Mouse (Mus musculus) heart, postnatal 14 days (tissue): Measurements from ENCODE around the gene Nrm. TPM values are rescaled to one million over a fixed set of nuclear protein-coding genes. Genes with fewer than 3 reads are reported as not detected.
"Not testable (repeated sequence)": the region's sequence is repeated elsewhere in the genome, so short reads cannot be mapped to it uniquely, and the experiment has no call there.

Experiments
- DNase-seq, 2 experiments: peaks; one replicate each; pipeline ENCODE4 v3.0.0; 2021 to 2022
- intact Hi-C: fragments of 180-260 bp; cut with DNase I; formaldehyde crosslinking; loops from one replicate; pipeline ENCODE4 v1.15.1; 2025
- total RNA-seq, 2 experiments: library from RNA; stranded (reverse); gene quantifications; 2 replicates each; pipeline ENCODE4 v1.2.3; 2021

Gene Nrm
- total RNA-seq, 2 experiments from 2014 or later: 3.8 to 6.0 TPM

DNA sequence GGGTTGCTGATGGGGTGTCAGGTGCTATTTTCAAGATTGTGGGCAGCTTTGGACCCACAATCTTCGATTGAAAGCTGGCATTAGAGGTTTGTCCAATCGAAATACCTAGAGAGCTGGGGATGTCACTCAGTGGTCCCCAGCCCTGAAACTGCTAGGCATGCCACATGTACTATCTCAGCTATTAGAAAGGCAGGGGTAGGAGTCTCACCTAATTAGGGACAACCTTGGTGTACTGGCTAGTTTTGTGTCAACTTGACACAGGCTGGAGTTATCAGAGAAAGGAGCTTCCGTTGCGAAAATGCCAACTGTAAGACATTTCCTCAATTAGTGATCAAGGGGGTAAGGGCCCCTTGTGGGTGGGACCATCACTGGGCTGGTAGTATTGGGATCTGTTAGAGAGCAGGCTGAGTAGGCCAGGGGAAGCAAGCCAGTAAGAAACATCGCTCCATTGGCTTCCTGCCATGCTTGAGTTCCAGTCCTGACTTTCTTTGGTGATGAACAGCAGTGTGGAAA is 27.8 kb upstream of the Nrm start:
- intact Hi-C loops: loop anchor here (10.0 kb wide), 1 partner anchor 142 kb away; the partner anchor contains the start of gene Gnl1
- no peak for DNase-seq

DNA sequence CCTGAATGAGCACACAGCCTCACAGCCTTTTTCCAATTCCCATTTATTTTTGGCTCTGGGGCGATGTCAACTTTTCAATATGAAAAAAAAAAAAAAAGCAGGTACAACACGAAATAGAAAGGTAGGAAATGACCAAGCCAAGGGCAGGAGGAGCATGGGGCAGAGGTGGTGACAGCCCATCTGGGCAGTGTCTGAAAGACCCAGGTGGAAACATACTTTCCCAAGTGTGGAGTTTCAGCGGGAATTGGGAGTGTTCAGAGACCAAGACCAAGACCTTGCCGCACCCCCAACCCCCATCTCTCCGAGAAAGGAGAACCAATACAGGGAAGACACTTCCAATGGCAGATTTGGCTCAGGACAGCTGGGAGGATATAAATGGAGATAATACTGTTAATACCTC is 27.2 kb upstream of the Nrm start:
- DNase-seq: no peak
- intact Hi-C loops: loop anchor here (10.0 kb wide), 1 partner anchor 141 kb away; the partner anchor contains the start of gene Gnl1

DNA sequence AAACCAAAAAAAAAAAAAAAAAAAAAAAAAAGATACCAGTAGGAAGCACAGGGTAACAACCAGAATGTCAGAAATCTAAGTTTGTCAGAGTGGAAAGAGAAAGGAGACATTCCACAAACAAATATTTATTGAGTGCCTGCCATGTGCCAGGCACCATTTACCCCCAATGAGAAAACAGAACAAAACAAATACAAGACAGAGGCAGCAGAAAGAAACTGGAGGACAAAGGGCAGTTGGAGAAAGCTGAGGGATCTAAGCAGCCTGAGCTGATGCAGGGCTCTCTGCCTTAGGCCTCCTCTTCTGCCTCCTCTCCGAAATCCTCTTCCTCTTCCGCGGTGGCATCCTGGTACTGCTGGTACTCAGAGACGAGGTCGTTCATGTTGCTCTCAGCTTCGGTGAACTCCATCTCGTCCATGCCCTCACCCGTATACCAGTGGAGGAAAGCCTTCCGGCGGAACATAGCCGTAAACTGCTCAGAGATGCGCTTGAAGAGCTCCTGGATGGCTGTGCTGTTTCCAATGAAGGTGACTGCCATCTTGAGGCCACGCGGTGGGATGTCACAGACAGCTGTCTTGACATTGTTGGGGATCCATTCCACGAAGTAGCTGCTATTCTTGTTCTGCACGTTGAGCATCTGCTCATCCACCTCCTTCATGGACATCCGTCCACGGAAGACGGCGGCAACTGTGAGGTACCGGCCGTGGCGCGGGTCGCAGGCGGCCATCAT is 26.3 kb upstream of the Nrm start:
- intact Hi-C loops: loop anchor here (1.0 to 10.0 kb wide), 2 partner anchors 40 to 140 kb away; partner anchors contain the start of gene Gnl1
- no peak for DNase-seq

DNA sequence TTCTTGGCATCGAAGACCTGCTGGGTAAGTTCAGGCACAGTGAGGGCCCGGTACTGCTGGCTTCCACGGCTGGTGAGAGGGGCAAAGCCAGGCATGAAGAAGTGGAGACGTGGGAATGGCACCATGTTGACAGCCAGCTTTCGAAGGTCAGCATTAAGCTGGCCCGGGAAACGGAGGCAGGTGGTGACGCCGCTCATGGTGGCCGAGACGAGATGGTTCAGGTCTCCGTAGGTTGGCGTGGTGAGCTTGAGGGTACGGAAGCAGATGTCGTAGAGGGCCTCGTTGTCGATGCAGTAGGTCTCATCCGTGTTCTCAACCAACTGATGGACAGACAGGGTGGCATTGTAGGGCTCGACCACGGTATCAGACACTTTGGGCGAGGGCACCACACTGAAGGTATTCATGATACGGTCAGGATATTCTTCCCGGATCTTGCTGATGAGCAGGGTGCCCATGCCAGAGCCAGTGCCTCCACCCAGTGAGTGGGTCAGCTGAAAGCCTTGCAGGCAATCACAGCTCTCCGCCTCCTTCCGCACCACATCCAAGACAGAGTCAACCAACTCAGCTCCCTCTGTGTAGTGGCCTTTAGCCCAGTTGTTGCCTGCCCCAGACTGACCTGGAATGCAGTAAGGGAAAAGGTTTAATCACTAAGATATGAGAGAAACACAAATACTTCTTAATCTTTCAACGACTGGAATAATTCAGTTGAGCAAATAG is 25.5 kb upstream of the Nrm start:
- DNase-seq: no peak
- intact Hi-C loops: loop anchor here (1.0 to 10.0 kb wide), 2 partner anchors 40 to 139 kb away; partner anchors contain the start of gene Gnl1

DNA sequence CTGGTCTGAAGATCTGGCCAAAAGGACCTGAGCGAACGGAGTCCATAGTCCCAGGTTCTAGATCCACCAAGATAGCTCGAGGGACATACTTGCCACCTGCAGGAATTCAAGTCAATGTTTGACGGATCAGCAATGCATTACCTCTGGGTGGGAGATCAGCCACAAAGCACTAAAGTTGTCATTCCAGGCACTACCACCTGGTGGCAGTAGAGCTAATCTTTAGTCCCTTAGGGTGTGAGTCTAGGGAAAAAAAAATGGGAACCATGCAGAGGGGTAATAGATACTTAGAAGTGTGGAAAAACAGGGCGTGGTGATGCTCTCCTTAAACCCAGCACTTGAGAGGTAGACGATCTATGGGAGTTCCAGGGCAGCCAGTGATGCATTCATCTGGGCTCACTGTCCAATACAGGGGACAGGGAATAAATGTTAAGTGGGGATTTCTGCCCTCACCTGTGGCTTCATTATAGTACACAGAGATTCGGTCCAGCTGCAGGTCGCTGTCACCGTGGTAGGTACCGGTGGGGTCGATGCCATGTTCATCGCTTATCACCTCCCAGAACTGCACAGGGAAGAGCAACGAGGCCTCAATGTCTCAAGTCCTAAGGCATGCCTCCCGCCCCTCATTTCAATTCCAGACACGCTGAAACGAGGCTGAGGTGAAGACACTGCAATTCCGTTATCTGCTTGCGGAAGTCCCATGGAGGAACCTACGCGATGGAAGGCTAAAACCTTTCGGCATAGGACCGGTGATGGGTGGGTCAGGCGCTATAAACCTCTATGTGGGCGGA is 24.7 kb upstream of the Nrm start:
- intact Hi-C loops: loop anchor here (10.0 kb wide), 1 partner anchor 138 kb away; the partner anchor contains the start of gene Gnl1
- DNase-seq: peak; percentile 83 to 92

DNA sequence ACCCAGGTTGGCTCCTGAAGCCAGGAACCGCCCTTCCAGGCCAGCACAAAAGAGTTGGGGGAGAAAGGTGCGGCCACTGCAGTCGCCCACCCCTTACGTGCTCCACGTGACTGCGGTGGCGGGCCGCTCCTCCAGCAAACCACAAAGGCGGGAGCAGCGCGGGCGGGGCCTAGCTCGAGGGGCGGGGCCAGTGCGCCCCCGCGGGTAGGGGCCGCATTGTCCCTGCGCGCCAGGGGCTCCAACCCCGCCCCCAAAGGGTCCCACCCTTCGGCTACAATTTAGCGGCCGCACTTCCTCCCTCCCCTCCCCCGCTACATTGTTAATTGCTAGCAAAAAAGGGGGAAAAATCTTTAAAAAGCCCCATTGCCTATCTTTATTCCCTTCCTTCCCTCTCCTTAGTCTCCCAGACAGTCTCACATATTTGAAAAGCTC is 24.1 kb upstream of the Nrm start:
- DNase-seq: peak; percentile 90 to 91
- intact Hi-C loops: loop anchor here (10.0 kb wide), 1 partner anchor 138 kb away; the partner anchor contains the start of gene Gnl1

DNA sequence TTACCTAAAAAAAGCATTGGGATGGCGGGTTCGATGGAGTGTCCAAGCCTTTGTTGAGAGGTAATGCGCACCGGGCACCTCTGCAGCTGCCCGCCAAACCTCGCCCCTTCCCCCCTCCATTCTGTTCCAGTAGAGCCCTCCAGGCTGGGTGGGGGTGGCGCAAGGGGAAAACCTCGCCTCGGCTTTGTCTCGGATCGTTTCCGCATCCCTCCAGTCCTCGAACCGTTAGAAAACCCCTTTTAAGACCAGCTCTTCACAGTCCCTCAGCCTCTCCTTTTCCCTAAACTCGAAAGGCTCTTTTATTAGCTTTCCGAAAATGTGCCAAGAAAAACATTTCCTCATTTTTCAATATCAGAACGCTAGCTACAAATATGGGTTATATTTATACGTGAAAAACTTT is 23.6 kb upstream of the Nrm start:
- DNase-seq: peak; percentile 50 to 61
- intact Hi-C loops: loop anchor here (10.0 kb wide), 1 partner anchor 137 kb away; the partner anchor contains the start of gene Gnl1

DNA sequence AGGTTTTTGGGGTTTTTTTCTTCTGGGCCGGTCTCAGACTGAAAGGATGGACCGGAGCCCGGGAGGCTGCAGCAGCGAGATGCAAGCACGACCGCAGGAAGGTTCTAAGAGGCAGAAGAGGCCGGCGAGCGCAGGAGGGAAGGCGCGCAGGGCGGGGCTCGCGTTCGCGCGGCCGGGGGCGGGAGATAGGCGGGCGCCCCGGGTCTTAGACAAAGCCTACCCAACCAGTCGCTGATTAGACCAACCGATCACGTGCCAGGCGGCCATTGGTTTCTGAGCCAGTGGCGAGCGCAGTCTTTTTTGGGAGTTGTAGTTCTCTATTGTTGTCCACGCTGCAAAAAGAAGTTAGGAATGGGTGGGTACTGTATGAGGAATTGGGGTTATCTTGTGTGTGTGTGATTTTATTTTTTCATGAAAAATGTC is 23.0 kb upstream of the Nrm start, which contains the start of gene Tubb5:
Gene Tubb5 (minus strand): TSS at position 185 of the 423 bp plus-strand sequence.
- intact Hi-C loops: loop anchor here (10.0 kb wide), 1 partner anchor 137 kb away; the partner anchor contains the start of gene Gnl1
- DNase-seq: peak; percentile 96

DNA sequence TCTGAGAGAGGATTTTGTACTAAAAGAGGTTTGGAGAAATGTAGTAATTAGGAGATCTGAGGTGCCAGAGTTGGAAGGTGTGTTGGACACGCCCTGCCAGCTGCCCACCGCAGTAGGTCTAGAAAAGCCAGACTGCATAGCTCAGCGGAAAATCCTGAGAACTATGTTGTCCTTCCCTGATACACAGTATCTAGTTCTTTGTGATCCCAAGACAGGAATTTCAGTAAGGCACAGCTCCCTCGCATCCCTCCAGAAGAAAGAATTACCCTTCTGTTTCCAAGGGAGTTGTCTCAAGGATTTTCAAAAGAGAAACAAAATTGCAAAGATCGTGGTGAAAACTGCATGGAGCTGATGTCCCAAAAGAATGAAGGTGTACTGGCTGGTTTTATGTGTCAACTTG is 22.5 kb upstream of the Nrm start:
- intact Hi-C loops: loop anchor here (10.0 kb wide), 1 partner anchor 136 kb away; the partner anchor contains the start of gene Gnl1
- no peak for DNase-seq

DNA sequence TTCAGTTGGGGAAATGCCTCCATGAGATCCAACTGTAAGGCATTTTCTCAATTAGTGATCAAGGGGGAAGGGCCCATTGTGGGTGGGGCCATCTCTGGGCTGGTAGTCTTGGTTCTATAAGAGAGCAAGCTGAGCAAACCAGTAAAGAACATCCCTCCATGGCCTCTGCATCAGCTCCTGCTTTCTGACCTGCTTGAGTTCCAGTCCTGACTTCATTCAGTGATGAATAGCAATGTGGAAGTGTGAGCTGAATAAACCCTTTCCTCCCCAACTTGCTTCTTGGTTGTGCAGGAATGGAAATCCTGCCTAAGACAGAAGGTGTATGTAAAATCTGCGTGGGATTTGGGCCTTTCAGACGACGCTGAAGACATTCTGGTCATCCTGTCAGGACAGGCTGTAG is 22.1 kb upstream of the Nrm start:
- not testable (repeated sequence) for DNase-seq
- intact Hi-C loops: loop anchor here (10.0 kb wide), 1 partner anchor 136 kb away; the partner anchor contains the start of gene Gnl1

DNA sequence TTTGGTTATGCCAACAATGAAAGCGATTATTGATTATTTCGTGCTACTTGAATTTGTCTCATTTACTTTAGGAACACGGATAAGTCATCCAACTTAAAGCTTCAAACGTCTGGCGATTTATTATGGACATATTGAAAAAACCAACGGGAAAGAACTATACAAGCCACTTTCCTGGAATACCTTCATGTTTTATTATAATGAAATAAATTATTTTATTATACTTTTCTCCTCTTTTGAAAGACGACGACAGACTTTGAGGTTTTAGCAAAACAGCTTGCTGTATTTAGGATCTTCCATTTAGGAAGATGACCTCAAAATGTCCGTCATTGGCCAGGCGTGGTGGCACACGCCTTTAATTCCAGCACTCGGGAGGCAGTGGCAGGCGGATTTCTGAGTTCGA is 20.6 kb upstream of the Nrm start:
- intact Hi-C loops: no loop called here
- no peak for DNase-seq

DNA sequence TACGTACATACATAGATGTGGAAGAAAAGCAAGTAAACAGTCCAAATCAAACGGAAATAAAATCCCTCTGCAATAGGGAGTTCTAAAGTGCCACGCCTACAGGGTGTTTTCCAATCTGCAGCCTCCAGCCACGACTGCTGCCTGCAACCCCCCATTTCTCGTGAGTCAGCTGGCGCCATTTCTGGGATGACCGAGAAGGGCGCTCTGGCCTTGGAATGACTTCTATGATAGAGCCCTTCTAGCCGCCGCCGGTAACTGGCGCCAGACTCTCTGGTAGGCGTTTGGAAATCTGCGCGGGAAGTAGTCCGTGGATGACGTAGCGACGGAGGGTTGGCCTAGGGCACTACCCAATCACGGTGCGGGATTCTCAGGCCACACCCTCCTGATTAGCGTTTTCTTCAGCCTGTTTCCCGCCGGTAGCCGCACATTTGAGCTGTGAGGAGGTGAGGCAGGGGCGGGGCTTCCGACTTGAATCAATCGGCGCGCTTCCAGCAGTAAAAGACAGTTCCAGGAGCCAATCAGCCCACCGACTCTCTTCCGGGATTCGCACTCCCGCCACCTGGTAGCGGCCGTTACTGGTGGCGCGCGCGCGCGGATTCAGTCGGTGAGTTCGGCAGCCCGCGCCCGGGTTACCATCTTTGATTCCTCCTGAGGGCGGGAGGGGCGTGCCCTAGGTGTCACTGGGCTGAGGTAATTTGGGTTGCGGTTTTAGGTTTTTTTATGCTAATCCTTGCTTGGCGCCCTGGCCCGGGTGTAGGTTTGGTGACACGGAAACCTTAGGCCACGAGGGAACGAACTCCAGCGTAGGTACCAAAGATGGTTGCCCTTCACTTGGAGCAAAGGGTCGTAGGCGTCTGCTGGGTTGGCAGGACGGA is 19.8 kb upstream of the Nrm start, which contains the start of gene Mdc1:
Gene Mdc1 (plus strand): TSS at position 440 of the 875 bp plus-strand sequence.
- DNase-seq: peak; percentile 98 to 99
- intact Hi-C loops: no loop called here

DNA sequence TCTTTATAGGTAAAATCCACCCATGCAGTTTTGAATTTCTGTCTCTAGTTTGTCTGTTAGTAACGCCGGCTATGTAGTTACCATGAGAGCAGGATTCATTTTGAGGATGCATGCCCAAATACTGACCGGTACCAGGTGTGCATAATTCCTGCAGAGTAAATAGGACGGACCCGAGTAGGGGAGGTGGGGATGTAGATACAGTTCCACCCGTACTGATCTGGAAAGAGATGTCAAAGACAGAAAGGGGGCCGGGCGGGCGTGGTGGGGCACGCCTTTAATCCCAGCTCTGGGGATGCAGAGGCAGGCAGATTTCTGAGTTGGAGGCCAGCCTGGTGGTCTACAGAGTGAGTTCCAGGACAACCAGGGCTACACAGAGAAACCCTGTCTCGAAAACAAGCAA is 19.1 kb upstream of the Nrm start:
- DNase-seq: no peak
- intact Hi-C loops: loop anchor here (2.0 kb wide), 1 partner anchor 19 kb away; the partner anchor contains the start of gene Nrm

DNA sequence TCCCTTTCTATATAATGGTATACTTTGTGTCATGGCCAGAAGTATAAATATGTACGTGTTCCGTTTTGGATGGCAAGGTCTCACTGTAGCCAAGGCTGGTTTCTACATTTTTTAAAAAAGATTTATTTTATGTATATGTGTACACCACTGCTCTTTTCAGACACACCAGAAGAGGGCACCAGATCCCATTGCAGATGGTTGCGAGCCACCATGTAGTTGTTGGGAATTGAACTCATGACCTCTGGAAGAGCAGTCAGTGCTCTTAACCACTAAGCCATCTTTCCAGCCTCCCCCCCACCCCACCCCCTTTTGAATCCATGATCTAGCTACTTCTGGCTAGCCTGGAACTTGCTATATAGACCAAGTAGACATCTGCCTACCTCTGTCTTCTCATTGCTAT is 17.6 kb upstream of the Nrm start:
- intact Hi-C loops: loop anchor here (2.0 kb wide), 1 partner anchor 17 kb away; the partner anchor contains the start of gene Nrm

DNA sequence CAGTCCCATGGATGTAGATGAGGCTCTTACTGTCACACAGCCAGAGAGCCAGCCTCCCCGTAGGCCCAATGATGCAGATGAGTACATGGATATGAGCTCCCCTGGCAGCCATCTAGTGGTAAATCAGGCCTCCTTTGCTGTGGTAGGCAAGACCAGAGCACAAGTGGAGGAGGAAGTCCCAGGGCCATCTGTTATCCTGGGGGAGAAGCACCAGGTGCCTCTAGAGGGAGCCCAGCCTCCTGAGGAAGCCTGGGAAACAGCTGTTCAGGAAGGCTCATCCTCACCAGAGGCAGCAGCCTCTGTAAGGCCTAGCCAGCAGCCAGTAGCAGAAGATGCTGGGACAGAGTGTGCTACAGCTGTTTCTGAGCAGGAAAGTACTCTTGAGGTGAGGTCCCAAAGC is 13.0 kb upstream of the Nrm start:
- intact Hi-C loops: no loop called here

More for the DNA sequence above, 17.6 kb upstream of the Nrm start:
- DNase-seq: no peak

DNA sequence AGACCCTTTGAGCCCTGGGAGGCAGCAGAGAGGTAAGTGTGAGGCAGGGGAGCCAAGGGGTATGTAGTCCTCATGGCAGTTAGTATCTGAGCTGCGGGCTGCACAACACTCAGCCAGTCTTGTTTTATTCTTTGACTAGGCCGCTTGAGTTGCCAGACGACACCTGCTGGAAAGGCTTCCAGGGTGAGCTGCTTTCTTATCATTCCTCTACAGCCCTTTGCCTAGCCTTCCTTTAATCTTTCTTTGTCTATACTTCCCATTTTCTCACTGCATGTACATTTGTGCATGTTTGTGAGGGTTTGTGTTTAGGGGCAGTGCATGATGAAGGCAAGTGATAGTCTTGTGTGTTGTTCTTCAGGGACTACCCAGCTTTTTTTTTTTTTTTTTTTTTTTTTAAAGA is 10.1 kb upstream of the Nrm start:
- intact Hi-C loops: no loop called here

More for the DNA sequence above, 13.0 kb upstream of the Nrm start:
- no peak for DNase-seq

DNA sequence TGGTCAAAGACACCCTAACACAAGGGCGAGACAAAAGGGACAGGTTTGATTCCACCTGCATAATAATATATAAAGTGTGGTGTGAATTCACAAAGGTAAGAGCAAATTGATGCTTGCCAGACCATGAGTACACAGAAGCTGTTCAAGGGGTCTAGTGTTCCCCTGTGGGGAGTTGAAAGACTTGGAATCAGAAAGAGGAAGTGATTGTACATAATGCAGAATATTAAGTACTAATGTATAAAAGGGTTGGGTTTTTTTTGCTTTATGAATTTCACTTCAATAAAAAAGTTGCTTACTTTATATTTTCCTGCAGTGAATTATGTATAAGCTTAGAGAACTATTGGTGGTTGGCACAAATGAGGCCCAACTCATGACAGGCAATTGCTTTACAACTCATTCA is 1.7 kb upstream of the Nrm start:
- DNase-seq: no peak
- intact Hi-C loops: no loop called here

More for the DNA sequence above, 10.1 kb upstream of the Nrm start:
- no peak for DNase-seq

DNA sequence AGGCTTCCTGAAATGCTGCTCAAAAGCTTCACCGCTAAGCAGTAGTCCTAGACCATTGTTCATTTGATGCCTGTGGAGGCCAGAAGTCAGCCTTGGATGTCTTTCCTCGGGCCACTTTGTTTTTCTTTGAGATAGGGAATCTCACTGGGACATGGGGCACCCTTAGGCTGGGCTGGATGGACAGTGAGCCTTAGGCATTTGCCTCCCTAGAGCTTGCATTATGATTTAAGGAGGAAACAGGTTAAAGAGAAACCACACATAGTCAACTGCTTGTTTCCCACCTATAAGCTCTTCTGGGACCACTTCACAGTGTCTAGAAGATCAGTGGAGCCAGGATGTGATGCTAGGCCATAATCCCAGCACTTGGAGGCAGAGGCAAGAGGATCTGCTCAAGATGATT is 1.3 kb upstream of the Nrm start:
- intact Hi-C loops: loop anchor here (2.0 kb wide), 1 partner anchor 17 kb away; no protein-coding TSS in a partner anchor

DNA sequence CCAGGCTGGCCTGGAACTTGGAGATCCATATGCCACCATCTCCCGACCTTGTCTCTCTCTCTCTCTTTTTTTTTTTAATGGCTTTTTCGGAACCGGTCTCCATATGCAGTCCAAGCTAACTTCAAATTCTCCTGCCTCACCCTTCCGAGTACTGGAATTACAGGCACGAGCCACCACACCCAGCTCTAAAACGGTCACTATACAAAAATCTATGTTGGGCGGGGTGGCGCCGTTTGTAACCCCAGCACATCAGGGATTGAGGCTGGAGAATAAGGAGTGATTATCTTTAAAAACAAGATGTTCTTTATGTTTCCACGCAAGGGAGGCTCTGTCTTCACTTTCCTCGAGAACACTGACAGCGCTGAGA is 304 bp upstream of the Nrm start:
- no peak for DNase-seq

More for the DNA sequence above, 1.3 kb upstream of the Nrm start:
- no peak for DNase-seq

More for the DNA sequence above, 304 bp upstream of the Nrm start:
- intact Hi-C loops: loop anchor here (2.0 kb wide), 1 partner anchor 18 kb away; no protein-coding TSS in a partner anchor
